Mouse (Mus musculus): Measurements from ENCODE around the gene Adora3.
"Not testable (repeated sequence)": the region's sequence is repeated elsewhere in the genome, so short reads cannot be mapped to it uniquely, and the experiment has no call there.

Adora3 gene

DNA sequence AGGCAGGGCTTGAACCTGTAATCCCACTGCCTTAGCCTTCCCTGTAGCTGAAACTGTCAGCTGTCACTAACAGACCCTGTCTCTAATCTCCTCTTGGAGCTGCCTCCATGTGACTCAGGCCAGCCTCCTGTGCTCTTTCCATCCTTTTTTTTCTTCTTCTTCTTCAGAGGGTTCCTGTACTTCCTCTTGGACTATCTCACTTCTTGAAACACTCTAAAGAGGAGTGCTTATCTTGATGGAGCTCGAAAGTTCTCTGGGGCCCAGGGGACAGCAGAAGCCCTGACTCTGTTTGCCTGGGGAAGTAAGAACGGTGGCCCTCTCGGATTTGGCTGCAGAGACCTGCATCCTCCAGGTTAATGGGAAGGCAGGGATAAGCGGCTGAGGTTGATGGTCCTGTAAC, 33.6 kb downstream of the Adora3 start:
- DNase-seq (ENCODE audit: low read depth): no peak

DNA sequence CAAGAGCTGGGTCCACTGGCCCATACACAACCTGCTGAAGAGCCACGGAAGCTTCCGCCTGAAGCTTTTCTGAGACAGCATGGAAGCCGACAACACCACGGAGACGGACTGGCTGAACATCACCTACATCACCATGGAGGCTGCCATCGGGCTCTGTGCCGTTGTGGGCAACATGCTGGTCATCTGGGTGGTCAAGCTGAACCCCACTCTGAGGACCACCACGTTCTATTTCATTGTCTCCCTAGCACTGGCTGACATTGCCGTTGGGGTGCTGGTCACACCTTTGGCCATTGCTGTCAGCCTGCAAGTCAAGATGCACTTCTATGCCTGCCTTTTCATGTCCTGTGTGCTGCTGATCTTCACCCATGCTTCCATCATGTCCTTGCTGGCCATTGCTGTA, 34.1 kb downstream of the Adora3 start:
- DNase-seq (ENCODE audit: low read depth): no peak

DNA sequence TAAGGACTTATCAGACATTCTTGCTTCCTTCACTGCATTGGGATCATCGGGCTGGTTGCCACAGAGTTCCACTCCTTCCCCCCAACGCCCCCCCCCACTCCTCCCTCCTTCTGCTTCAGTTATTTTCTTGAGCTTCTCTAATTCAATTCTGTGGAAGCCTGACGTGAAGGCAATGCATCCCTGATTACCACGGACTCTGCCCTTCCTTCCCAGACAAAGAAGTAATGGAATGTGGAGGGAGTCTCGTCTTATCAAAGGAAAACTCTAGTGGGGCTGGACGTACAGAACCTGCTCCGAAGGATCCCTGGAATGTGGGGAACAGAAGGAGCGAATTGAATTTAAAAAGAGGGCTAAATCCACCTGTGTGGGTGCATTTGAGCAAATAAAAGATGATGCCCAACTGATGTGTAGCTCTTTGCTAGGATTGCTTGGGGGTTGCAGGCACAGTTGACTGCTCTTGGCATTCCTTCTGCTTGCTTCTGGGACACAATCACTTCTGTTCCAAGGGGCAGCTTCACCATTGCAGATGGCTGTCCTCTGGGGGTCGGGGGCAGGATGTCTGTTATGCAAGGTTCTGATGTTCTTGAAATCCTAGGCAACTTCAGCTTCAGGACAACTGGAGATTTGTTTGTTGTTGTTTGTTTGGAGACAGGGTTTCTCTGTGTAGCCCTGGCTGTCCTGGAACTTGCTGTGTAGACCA, 37.4 kb downstream of the Adora3 start:
- DNase-seq (ENCODE audit: low read depth): no peak

DNA sequence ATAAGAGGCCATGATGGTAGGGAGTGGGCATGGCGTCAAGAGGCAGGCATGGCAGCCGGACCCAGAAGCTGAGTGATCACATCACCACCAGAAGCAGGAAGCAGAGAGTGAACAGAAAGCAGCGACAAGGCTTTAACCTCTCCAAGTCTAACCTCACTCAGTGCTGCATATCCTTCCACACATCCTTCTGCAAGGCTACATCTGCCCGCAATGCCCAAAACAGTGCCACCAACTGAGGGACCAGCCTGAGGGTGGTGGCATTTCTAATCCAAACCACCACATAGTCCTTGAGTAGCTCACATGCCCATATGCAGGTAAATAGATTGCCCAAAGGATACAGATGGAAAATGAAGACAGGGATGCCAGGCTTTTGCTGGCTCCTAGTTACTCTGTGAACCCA, 38.3 kb downstream of the Adora3 start:
- no peak for DNase-seq (ENCODE audit: low read depth)

GRCm38 (mm10) chr3:105910519-105911190, 40.0 kb downstream of the Adora3 start:
- no peak for DNase-seq (ENCODE audit: low read depth)

DNA sequence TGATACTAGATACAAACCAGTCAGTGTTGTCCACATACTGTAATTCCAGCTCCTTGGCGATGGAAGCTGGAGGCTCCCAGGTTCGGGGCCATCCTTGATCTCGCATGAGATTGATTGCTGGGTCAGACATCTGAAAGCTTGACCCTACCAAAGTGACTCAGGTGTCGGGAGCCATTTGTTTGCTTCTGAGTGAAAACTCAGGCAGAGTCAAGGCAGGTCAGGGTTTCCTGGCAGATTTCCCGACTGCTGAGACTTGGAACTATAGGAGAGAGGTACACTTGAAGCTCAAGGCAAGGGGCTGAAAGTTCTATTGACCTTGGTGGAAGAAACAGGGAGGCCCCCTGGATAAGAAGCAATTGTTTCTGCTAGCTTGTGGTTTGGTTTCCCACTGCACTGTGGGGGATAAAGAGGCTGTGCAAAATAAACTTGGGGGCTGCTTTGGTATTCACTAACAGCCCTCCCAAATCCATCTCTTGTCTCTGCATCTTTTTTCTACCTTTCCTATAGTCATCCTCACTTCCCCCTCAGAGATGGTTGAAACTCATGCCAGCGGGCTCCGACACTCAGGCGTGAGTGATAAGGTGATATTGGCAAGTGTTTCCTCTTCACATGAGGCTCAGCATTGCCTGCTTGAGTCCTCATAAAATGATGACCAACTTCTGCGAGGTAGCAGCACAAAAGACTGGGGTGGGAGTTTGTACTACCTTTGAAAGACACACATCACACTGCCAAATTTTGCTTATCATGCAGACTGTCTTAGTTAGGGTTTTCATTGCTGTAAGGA, 41.6 kb downstream of the Adora3 start:
- no peak for DNase-seq (ENCODE audit: low read depth)

DNA sequence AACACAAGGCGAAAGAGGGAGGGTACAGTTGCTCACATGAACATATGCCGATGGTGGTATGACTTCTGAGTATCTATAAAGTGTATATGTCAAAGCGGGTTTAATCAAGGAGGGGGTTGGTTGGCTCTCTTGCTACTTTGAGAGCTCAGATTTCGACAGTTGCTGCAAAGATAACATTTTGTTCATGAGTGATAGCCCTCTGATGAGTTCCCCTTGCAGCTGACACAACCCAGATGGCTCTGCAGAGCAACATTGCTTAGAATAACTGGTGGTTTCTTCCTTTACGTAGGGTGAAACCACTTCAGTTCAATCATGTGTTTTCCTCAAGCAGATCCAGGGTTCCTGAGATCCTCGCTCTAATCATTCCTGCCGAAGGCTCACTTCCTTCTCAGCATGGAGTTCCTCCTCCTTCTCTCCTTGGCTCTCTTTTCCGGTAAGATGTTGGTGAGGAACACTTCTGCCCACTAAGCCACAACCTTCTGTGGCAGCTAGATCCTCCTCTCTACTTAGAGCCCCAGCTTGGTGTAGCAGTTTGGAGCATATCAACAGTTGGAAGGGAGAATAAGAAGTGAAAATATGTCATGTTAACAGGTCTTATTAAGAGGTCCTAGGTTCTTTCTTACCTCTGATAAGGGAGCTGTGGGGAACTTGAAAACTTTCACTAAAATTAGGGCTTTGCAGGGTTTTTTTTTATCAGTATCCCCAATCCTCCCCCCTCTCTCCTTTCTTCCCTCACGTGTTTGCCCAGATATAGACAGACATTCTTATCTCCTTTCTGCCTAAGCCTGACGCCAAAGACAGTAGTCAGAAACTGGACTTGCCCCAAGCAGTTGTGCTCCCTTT, 43.4 kb downstream of the Adora3 start:
- no peak for DNase-seq (ENCODE audit: low read depth)

GRCm38 (mm10) chr3:105915281-105915680, 44.6 kb downstream of the Adora3 start:
- no peak for DNase-seq (ENCODE audit: low read depth)

GRCm38 (mm10) chr3:105916455-105916854, 45.8 kb downstream of the Adora3 start:
- DNase-seq (ENCODE audit: low read depth): not testable (repeated sequence)

- DNase-seq (ENCODE audit: low read depth): peak; percentile 52
Measured at GRCm38 (mm10) chr3:105917656-105918354, 47.1 kb downstream of the Adora3 start.

DNA sequence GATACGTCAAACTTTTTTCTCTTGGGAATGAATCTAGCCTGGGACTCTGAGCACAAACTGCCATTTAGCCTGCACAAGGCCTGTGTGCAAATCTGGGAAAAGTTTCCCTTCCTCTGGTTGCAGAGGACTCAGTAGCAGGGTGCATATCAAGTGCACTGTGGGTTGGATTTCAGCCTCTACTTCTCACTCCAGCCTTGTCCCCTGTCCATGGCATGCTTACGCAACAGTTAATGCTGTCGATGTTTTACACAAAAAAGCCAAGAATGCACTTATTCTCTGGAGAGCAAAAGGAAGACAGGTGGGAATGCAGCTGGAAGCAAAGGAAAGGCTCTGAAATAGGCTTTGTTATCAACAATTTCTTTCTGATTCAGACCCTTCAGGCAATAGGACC, 47.7 kb downstream of the Adora3 start:
- DNase-seq (ENCODE audit: low read depth): peak; percentile 11

DNA sequence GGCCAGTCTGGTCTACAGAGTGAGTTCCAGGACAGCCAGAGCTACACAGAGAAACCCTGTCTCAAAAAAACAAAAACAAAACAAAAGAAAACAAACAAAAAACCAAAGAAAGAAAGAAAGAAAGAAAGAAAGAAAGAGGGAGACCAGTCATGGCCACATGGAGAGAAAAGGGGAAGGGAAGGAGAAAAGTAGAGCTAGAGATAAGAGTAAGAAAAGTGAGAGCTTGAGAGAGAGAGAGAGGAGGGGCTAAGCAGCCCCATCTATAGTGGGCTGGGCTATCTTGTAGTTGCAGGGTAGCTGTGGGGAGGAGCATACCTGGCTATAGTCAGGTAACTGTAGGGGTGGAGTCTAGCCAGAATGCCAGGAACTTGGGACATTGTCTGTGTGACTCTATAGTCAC, 50.1 kb downstream of the Adora3 start:
- DNase-seq (ENCODE audit: low read depth): not testable (repeated sequence)

GRCm38 (mm10) chr3:105921959-105922358, 51.3 kb downstream of the Adora3 start:
- DNase-seq (ENCODE audit: low read depth): no peak

- DNase-seq (ENCODE audit: low read depth): no peak
Measured at GRCm38 (mm10) chr3:105924616-105925015, 54.0 kb downstream of the Adora3 start.

DNA sequence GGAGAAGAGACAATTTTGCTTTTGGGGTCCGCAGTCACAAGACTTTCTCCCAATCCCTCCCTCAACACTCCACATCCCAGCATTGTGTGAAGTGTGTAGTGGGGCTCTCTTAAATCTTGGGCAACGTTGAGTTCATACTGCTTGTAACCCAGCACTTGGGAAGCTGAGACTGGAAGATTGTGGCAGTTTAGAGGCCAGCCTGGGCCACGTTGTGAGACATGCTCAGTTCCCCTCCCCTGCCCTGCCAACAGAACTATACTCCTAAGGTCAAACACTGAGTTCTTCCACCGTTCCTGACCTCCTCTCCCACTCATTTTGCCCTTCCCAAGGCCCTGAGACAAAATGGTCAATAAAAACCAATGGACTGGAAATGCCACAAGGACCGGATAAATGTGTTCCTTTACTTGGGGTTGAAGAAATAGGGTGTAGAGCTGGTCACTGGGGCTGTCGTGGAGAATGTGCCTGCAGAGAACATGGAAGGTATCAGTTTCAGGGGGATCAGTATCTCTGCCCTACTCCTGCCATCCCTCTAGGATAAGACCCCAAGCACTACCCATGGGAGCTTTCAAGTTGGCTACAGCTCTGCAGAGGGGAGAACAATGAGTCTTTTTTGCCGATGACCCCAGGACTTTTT, 57.0 kb downstream of the Adora3 start:
- no peak for DNase-seq (ENCODE audit: low read depth)

DNA sequence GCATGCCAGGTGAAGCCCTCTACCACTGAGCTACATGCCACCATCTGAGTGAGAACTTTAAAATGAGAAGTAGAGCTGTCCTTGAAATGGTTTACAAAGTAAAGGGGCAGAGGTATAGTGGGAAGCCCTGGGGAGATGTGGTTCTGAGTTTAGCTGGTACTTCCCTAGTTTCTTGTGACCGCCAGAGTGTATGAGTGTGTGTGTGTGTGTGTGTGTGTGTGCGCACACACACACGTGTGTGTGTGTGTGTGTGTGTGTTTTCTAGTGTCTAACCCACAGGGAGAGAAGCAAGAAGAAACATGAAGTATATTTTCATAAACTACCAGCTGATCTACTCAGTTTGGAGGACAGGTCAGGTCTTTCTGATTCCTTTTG, 57.5 kb downstream of the Adora3 start:
- no peak for DNase-seq (ENCODE audit: low read depth)

DNA sequence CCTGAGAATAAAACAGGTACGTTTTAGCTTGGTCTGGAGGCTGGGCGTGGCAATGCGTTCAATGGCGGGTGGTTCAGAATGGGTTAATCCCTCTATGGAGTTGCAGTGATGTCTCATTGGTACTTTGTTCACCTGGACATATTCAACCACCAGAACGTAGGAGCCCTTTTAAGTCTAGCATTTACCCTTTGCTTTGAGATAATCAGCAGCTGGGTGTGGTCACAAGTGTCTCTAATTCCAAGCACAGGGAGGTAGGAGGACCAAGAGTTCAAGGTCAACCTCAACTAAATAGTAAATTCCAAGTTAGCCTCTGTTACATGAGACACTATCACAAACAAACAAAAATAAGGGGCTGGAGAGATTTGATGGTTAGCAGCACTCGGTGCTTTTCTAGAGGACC, 58.1 kb downstream of the Adora3 start:
- no peak for DNase-seq (ENCODE audit: low read depth)

- no peak for DNase-seq (ENCODE audit: low read depth)
Measured at GRCm38 (mm10) chr3:105929821-105930220, 59.2 kb downstream of the Adora3 start.

DNA sequence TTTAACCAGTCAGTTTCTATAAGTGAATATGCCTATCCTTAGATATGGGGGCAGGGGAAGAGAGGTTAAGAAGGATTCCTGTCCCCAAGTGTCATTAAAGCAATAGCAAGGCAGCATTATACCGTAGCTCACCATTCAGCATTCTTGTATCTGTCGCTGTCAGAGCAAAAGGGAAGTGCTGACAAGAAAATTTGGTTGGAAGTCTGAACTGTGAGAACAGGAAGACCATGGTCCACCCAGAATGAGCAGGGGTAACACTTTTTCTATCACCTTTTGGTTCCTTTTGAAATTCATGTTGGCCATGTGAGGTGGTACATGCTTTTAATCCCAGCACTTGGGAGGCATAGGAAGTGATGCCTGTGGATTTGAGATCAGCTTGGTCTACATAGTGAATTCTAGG, 60.4 kb downstream of the Adora3 start:
- DNase-seq (ENCODE audit: low read depth): no peak

DNA sequence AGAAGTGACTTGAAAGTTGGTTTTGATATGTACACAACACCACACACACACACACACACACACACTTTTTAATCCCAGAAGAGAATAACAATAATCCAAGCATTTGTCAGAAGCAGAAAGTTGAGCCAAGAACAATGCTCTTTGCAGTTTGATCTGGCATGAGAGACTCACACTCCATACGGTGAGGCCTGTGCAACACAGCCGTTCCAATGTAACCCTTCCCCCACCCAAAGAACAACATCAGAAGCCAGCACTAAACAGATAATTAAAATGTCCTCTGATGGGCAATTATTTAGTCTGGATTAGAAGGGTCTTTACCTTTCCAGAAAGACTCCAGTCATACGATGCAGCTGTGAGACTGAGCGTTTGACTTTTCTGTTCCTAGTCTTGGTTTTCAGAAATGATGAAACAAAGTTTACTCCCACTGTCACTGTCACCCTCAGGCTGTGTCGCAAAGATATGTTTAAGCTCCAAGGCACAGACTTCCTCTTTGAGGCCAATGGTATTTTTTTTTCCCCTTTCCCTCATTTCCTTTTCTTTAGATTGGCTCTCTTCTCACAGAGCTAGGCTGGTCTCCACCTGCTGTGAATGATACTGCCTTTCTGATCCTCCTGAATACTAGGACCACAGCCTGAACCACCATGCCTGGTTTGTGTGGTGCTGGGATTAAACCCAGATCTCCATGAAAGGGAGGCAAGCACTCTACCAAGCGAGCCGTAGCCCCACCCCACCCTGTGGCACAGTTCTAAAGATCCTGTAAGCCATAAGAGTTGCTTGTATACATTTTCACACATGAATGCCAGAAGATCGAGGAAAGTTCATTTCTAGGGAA, 61.8 kb downstream of the Adora3 start, which contains the start of gene I830077J02Rik:
Gene I830077J02Rik, minus strand, starts transcription at position 425 of the 832 bp plus-strand sequence.
- no peak for DNase-seq (ENCODE audit: low read depth)

Measured in NIH3T3 (cell line).